Mouse (Mus musculus): ENCODE measurements around the gene Nf2.

Nf2 gene

DNA sequence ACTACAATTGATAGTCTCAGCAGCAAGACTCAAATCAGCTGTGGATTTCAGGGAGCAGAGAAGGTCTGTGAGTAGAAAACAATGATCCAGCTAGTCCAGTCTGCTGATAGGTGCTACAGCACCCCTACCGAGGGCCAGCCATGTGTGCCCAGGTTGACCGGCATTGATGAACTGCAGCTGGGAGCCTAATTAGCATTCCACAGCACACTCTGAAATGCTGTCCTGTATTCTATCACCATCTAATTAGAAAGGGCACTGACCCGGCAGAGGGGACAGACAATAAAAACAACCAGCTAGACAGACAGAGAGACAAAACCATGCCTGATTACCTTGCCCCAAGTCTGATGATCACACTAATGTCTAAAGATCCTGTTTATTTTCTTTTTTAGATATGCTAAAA is 56.3 kb downstream of the Nf2 start:
- no peak for DNase-seq (ENCODE audit: low spot score)

DNA sequence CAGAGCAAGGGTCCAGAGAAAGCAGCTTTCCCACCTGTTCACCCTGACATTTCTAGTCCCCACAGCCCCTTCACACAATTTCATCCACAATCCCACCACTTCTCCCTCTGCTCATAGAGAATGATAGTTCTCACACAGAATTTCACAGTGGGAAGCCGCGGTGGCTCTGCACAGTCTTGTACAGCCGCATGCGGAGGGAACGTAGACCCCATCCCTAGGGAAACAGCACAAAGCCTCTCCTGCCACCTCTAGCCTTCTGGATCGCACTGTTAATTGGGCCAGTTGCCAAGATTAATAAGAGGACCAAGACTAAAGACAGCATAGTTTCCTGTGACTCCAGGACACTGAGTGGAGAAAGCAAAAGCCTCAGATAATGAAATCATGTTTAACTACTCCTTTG is 57.8 kb downstream of the Nf2 start:
- no peak for DNase-seq (ENCODE audit: low spot score)

DNA sequence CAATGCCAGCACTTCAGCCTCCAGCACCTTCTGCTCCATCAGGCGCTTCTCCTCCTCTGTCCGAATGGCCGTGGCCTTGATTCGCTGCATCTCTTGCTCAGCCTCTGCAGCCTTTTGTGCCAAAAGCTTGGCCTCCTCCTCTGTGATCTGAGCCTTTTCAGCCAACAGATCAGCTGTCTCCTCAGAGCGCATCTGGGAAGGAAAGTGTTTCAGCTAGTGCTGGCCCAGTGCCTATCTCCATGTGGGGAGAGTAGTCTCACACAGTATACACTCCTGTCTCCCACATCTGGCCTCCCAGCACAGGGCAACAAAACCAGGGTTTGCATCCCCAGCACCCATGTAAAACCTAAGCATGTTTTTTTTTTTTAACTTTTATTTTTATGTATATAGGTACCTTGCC is 59.6 kb downstream of the Nf2 start:
- no peak for DNase-seq (ENCODE audit: low spot score)

DNA sequence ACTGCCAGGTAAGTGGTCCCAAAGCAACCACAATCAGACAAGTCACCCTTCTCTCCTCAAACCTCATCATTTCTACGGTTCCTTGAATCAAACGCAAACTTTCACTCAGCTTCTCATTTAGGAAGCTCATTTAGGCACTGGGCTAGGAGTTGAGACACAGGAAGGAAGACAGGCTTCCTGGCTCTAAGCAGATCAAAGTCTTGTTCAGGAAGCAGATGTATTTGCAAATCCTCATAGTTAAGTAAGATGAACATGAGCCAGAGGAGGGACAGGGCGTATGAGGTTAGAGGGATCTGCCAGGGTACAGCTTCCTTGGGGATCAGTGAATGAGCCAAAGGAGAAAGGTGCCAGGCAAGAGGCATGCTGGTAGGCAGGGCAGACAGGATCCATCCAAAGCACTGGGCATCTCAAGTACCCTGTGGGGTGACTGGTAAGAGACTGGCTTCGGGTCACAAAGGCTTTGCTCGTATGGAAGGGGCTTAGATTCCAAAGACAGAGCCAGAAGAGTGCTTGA is 64.7 kb downstream of the Nf2 start:
- DNase-seq (ENCODE audit: low spot score): no peak

DNA sequence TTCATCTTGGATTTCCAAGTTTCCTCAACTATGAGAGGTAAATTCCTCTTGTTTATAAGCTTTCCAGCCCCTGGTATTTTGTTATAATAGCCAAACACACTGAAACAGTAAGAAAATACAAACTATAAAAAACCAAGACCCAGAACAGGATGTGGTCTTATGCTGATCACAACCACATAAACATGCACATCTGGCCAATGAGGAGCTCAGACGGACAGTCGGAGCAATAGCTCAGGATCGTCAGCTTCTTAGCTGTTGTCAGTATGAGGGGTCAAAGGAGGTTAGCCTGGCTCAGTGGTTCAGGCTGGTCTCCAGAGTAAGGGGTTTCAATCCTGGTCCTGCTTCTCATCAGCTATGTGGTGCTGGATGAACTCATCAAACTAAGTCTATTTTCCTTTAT is 66.2 kb downstream of the Nf2 start:
- no peak for DNase-seq (ENCODE audit: low spot score)

DNA sequence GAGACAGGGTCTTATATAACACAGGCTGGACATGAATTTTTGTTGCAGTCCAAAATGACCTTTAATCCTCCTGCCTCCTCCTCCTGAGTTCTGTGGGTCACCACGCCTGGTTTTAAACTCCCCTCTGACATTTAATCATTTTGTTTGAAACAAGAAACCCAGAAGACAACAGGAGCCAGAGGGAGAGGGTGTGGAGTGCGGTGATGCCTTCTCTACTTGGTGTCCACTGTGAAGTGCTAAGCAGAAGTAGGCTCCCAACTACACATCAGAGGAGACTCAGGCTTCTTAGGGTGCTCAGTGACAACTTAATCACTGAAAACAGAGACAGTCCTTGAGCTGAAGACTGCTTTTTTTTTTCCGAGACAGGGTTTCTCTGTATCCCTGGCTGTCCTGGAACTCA is 68.4 kb downstream of the Nf2 start:
- DNase-seq (ENCODE audit: low spot score): no peak

DNA sequence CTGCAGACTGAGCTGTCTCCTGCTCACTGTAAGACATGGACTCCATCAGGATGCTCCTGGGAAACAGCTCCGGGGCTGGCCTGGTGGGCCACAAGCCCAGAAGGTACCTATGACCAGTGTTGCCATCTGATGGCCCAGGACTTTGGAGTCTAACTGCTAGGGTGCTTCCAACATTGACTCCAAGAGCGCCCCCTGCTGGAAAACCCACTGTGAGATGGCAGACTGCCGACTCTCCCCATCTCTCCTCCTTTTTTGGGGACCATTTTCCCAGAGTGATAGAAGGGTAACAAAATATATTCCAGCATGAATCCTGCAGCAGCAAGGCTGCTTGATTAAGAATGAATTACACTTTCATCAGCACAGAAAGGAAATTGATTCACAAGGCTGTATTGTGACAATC is 76.4 kb downstream of the Nf2 start:
- peak; percentile 37 for DNase-seq (ENCODE audit: low spot score)

DNA sequence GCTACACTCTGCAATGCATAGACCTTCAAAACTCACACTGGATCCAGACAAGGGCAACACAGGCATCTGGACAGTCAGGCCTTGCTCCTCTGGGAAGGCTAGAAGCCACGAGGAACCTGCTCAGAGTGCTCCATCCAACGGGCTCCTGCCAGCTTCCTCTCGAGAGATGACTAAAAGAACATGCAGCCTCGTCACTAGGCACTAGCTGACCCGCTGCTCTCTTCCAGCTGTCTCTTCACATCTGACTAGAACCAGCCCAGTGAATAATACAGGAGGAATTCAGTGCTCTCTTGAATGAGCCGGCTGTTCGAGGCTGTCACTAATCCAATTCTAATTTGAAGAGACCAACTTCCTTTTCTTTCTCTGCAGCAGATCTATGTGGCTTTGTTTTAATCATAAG is 77.6 kb downstream of the Nf2 start:
- DNase-seq (ENCODE audit: low spot score): no peak

DNA sequence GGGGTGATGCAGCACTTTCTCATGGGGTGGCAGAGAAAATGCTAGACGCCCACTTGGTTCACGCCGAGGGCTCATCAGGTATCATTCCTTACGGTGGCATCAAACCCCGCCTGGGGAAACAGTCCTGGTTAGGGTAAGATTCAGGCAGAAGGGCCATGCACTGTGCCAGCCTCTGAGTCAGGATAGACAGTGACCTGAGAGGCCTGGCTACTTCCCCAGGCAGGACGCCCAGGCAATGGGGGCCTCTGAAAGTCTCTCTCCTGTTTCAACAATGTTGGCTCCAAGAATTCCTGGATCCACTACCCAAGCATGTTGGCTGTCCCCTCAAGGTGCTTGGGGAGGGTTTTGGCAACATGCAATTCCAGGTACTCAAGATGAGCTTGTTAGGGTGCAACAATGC is 79.5 kb downstream of the Nf2 start:
- DNase-seq (ENCODE audit: low spot score): no peak

DNA sequence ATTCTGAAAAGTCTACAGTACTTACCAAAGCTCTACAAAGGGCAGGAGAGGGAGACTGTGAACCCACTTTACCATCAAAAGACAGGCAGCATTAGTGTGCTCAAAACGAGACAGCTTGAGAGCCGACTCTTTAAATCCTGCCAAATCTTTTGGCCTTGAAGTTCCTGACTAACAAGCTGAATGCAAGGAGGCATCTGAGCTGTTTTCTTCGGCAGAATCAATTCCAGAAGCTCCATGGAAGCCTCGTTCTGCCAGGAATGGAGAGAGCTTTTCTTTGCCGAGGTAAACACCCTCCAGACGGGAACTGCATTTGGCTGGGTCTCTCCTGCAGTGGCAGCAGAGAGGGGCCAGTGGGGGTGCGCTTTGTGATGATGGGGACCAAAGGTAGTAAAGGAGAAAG is 80.0 kb downstream of the Nf2 start:
- no peak for DNase-seq (ENCODE audit: low spot score)

DNA sequence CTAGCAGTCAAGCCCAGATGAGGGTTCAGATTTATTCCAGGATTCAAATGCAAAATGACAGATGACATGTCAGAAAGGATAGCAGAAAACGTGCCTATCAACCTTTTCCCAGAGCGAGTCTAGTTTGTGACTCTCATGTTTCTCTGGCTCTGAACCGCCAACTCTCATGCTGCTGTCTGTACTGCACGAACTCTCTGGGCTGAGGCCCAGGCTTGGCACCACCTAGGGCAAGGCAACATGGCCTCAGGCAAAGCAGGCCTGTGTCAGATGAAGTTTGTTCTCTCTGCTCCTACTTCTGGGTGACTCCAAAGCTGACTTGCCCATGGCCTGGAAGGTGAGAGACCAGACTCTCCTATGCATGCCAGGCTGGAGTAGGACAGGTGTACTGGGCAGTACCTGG is 80.9 kb downstream of the Nf2 start:
- no peak for DNase-seq (ENCODE audit: low spot score)

DNA sequence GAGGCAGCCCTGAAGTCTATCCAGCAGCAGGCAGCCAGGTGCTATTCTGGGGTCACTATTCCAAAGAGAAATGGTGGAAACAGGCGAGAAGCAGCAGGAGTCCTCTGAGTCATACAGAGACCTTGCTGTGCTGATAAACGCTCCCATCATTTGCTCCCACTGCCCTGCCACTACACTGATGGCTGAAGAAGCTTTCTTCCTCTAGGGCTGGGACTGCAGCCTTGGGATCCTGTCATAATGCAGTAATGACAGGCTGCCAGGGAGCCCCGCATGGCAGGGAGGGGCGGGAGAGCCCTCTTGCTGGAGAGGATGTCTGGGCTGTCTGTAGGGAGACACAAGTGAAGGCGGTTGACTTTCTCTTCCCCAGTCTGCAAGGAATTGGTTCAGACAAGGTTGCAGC is 84.9 kb downstream of the Nf2 start:
- no peak for DNase-seq (ENCODE audit: low spot score)

DNA sequence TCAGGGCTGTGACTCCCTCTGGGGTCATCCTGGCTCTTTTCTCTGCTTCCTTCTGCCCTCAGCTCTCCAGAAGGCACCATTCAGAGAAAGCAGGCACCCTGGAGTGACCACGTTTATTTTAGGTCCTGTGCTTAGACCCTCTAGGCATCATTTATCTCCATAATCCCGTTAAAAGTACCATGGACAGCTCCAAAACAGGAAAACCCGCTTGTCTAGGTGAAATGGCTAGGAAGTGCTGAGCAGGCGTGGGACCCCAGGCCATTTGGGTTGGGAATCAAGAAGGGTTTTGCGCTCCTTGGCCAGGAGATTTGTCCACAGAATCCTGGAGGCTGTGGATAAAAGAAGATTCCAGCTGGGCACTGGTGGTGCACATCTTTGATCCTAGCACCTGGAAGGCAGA is 85.7 kb downstream of the Nf2 start:
- no peak for DNase-seq (ENCODE audit: low spot score)

DNA sequence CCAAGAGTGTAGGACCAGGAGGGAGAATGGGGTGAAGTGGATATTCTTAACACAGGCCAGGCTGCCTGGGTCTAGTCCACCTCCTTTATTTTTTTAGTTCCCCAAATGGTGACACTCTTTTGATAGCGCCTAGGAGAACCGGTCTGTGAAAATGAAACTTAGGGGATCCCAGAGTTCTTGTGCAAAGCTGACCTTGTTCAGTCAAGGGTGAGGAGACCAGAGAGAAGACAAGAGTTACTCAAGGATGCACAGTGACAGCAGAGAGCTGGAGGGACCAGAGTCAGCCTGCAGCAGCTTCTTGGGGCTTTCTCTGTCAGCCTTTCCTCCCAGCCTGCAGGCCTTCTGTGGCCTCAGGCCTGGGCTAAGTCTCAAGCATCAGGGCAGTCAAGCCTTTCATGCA is 86.8 kb downstream of the Nf2 start:
- DNase-seq (ENCODE audit: low spot score): no peak

DNA sequence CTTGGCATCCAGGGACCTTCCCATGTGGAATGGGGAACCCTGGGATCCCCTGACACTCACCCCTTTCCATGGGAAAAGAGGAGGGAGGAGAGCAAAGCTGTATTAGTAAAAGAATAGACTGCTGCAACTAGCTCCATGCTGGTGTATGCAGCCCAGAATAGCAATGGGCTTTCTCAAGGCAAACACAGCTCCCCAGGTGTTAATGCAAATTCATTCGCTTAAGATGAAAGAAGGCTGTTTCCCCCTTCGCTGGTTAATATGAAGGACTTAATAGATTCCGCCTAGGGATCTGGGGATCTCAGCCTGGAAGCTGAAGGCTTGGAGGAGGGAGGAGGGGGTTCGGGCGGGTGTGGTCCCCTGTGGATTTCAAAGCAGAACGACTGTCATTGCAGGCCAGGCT is 87.3 kb downstream of the Nf2 start:
- DNase-seq (ENCODE audit: low spot score): no peak

DNA sequence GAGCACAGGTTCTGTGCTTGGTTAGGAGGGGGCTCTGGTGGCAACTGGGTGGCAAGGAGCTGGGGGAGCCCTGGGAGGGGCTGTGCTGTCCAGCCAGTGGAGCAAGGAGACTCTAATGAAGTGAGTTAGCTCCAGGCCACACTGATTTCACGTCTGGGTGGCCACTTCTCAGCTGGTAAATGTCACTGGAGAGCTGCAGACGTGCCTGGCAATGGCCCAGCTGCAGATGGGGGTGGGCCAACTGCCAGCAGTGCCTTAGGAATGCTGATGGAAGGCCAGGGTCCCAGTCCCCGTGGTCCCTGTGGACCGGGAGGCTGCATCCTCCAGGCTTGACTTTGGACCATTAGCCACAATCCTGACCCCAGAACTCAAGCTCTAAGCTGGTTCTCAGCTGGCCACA is 88.9 kb downstream of the Nf2 start:
- no peak for DNase-seq (ENCODE audit: low spot score)

DNA sequence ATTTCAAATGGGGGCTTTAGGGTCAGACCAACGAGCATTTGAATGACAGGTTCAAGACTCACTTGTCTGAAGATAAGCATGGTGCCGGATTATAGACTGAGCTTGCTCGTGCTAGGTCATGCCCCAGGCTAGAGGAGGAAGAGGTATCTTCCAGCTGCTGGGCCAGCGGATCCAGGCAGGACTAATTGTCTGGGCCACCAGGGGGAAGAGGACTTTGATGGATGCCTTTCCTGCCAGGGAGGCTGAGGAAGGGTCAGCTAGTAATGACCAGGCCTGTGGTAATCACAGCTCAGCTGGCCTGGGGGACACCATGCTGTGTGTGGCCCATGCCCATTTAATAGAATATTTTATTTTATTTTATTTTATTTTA is 91.6 kb downstream of the Nf2 start:
- no peak for DNase-seq (ENCODE audit: low spot score)

DNA sequence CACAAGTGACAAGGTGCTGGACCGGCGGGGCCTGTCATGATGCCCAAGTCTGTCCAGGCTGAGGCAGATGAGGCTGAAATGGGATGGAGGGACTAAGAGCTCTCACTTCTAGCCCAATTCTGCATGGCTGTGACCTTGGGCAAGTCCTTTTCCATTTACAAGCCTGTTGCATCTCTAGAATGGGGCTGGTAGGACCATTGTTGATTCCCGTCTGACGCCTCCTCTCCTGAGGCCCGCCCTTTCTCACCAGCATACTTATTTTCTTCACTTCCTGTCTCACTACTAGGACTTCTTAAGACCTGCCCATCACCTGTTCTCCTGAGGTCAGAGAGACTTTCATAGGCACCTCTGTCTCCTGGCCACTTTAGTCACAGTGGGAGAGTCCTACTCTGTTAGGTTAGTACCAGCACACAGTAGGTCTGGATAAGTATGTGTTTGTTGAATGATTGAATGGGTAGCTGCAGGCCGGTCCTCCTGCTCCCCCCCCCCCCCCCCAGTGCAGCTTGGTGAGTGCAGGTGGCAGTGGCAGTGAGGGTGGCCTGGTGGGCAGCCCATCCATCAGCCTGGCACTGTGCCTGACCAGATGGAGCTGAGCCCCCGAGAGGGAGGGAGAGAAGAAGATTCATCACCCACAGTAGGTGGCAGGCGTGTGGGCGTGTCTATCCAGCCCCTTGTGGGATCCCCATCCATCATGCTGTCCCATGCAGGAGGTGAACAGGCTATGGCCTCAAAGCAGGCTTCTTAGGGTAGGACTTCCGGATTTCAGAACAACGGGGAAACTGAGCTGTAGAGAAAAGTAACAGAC is 92.2 kb downstream of the Nf2 start:
- no peak for DNase-seq (ENCODE audit: low spot score)

DNA sequence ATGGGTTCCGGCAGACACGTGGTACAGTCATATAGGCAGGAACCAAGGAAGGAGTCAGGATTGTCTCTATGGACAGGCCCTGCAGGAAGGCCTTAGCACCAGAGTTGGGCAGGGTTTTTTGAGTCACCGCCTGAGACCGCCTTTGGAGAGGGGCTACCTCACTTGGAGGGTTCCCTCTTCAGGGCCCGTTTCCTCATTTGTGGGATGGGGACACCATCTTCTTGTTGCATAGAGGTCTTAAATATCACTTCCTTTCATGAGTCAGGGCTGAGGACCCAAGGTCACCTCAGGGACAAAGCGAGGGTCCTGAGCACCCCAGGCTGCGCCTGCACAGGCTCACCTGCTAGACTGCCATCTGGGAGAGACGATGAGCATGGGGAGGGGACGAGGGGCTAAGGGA is 92.9 kb downstream of the Nf2 start:
- DNase-seq (ENCODE audit: low spot score): no peak

DNA sequence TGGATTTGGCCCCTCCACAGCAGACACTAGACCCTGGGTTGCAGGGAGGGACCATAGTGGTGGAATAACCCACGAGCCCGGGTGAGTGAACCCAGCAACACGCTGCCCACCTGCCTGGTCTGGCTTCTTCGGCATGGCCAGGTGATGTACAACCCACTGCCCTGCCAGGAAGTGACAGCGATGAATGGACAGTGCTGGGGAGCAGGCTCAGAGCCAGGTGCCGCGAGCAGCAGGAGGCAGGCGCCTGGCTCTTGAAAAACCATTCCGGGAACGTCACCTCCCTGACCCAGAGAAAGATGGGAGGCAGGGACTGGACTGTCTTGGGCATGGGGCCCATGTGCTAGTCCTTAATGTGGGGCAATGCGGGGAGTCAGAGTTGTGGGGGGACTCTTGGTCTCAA is 94.5 kb downstream of the Nf2 start:
- no peak for DNase-seq (ENCODE audit: low spot score)

DNA sequence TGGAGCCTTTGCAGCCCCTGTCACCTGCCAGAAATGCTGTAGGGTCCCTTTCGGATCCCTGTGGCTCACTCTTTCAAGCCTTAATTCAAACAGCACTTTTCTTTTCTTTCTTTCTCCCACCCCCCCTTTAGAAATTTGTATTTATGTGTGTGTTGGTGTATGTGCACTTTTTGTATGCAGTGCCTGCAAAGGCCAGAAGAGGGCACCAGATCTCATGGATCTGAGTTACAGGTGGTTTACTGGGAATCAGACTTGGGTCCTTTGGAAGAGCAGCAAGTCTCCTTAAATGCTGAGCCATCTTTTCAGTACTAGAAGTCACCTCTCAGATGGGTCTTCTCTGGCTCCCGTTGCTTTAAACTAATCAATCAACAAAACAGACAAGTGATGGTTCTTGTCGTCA is 95.3 kb downstream of the Nf2 start:
- no peak for DNase-seq (ENCODE audit: low spot score)

DNA sequence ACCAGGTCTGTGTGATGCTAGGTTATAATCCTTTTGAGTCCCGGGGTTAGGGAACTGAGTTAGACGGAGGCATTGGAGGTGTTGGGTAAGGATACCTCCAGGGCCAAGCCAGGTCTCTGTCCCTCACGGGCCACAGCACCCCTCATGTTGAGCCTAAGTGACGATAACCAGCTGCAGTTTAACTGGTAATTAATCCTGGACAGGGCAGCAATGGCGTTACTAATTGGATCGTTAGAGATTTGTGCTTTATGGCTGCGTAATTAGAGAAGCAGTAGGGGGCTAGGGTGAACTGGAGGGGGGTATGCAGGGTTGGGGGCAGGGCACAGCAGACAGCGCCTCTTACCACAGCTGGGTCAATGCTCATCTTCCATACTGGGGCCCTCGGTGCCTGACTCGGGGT is 96.5 kb downstream of the Nf2 start:
- no peak for DNase-seq (ENCODE audit: low spot score)

DNA sequence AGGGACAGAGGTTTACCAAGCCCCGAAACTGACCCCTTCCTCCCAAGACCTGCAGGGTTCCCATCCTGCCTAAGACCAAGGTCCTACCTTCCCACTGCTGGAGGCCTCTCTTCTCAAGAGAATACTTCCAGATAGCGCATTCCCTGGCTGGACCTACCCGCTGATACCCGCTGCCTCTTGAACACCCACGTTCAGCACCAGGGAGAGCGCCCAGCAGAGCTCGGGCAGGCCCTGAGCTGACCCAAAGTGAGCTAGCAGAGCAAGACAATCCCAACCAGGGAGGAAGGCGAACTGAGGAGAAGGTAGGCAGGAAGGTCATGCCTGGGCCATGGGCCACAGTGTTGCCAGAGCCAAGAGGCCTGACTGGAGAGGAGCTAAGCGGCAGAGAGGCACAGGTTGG is 99.1 kb downstream of the Nf2 start:
- DNase-seq (ENCODE audit: low spot score): no peak

DNA sequence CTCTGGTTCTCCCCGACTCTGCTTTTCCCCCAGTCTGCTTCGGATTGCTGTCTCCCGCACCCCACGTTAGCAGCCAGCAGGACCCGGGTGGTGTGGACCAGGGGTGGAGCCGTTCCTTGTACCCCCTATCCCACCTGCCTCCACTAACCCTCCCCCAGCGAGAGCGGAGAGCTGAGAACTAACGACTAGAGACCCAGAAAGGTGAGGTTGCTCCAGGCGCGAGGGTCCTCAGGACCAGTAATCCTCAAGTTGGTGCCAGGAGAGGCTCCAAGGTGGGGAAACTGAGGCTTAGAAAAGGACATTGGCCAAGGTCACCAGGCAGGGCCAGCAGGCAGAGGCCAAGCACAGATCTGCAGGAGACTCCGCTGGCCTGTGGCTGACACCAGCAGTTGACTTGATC is 102.1 kb downstream of the Nf2 start:
- no peak for DNase-seq (ENCODE audit: low spot score)

DNA sequence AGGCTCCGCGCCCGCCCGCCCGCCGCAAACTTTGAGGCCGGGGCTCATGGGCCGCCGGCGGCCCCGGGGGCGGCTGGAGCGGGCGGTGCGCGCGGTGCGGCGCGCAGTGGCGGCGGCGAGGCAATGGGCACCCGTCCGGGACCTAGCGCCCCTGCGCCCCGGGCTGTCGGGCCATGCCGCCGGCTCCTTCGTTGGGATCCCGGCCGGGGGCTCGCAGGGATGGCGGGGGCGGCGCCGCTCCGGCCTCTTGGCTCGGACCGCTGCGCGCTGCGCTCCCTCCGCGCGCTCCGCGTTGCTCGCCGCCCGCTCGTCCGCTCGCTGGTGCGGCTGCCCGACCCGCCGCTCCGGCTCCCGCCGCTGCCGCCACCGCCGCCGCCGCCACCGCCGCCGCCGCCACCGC is 102.6 kb downstream of the Nf2 start, which contains the start of gene Cabp7:
Gene Cabp7 (minus strand): TSS at position 46 of the 400 bp plus-strand sequence.
- no peak for DNase-seq (ENCODE audit: low spot score)
